Mouse (Mus musculus): Measurements from ENCODE around the gene Dtnb. TPM values are rescaled to one million over a fixed set of nuclear protein-coding genes. Genes with fewer than 3 reads are reported as not detected.

The Dtnb gene
- polyA plus RNA-seq, 1 experiment, result 1.6 TPM

DNA sequence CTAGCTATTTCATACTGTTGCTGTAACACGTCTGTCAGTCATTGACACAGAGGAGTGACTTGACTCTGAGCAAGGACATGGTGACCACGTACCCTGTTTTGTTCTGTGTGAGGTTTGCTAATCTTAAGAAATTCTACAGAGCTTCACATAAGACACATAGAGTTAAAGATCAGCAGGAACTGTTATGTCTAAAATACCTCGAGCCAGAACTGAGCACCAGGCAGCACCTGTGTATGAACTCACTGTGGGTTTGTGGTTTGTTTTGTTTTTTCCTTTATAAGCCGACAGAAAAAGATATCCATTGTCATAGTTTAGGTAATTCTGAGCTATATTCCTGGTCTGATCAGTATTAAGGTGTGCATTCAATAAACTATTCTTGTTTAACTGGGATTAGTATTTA is 24.7 kb upstream of the Dtnb start:
- Histone ChIP-seq H3K4me1 (ENCODE audit: control insufficient read depth, insufficient read depth, low read length) (peaks cover 24% of the 10 kb centered on the region), H3K27ac (ENCODE audit: insufficient read depth, low read depth, low read length) (no peak overlapping the region), H3K4me3 (ENCODE audit: insufficient read depth, low read length) (no peak overlapping the region)
- no peak for TF ChIP-seq CTCF (IDR thresholded peaks at IDR 0.05; ENCODE audit: low read depth, low read length)
- no peak for TF ChIP-seq POLR2A (IDR thresholded peaks at IDR 0.05; ENCODE audit: borderline replicate concordance, low read depth, low read length)

DNA sequence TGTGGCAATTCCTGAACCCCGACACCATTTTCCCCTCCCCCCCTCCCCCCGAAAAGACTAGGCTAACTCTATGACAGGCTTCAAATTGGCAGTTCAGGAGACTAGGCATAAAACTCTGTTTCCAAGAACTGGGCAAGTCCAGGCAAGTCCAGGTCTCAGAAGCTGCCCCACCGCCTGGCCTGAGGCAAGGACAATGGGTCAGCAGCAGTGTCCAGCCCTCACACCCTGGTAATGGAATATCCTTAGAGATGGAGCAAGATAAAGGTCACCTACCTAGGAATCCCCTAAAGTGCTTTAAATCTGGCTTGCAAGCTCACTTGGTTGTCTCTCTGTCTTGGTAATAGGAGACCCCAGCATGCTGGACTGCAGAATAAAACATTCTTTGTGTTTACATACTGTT is 24.3 kb upstream of the Dtnb start:
- H3K4me1 ChIP-seq (ENCODE audit: control insufficient read depth, insufficient read depth, low read length), result peaks cover 24% of the 10 kb centered on the region
- no peak overlapping the region for H3K4me3 ChIP-seq (ENCODE audit: insufficient read depth, low read length)
- TF ChIP-seq CTCF (IDR thresholded peaks at IDR 0.05; ENCODE audit: low read depth, low read length) (no peak), POLR2A (IDR thresholded peaks at IDR 0.05; ENCODE audit: borderline replicate concordance, low read depth, low read length) (no peak)
- no peak overlapping the region for H3K27ac ChIP-seq (ENCODE audit: insufficient read depth, low read depth, low read length)

DNA sequence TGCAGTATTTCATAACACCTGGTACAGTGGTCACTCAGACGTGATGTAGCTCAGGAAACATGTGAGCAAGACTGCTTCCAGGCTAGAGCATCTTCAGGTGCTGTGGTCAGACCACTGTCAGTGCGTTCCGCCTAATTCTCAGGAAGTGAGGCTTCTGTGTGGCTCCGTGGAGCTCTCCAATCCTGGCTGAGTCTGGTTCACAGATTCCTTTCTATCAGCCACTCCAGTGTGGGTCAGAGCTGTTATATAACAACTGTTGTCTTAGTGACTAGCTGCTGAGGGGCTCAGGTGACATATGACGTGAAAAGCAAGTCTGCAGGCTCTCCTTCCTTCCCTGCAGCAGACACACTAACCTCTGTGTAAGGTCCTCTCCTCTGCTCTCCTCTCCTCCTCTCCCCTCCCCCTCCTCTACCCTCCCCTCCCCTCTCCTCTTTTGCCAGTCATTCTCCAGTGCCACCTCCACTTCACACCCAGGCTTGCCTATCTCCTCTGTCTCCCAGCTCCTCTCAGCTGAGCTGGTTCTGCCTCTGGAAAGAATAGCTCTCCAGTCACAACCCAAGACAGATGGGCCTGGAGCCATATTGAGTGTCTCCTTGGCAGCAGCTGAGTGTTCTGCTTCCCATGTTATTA is 23.5 kb upstream of the Dtnb start:
- Histone ChIP-seq H3K4me3 (ENCODE audit: insufficient read depth, low read length) (no peak overlapping the region), H3K27ac (ENCODE audit: insufficient read depth, low read depth, low read length) (no peak overlapping the region), H3K4me1 (ENCODE audit: control insufficient read depth, insufficient read depth, low read length) (peaks cover 24% of the 10 kb centered on the region)
- TF ChIP-seq POLR2A (IDR thresholded peaks at IDR 0.05; ENCODE audit: borderline replicate concordance, low read depth, low read length) (no peak), CTCF (IDR thresholded peaks at IDR 0.05; ENCODE audit: low read depth, low read length) (no peak)

DNA sequence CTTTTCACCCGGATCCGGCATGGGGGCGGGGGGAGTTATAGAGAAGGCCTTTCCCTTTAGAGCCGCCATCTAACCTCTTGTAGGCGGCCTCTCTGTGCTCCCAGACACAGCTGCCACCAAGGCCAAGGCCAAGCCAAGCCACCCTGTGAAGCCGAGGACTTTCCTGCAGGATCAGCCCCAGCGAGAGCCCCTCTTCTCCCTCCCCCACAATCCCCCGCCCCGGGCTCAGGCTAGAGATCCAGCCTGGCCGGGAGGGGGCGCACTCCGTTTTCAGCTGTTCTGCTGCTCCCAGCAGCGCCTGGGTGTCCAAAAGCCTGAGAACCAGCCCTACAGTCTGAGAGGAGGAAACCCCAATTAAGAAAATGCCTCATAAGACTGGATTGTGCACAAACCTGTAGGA is 21.9 kb upstream of the Dtnb start:
- H3K4me3 ChIP-seq (ENCODE audit: insufficient read depth, low read length), result no peak overlapping the region
- no peak for TF ChIP-seq POLR2A (IDR thresholded peaks at IDR 0.05; ENCODE audit: borderline replicate concordance, low read depth, low read length)
- TF ChIP-seq CTCF (IDR thresholded peaks at IDR 0.05; ENCODE audit: low read depth, low read length), result no peak

DNA sequence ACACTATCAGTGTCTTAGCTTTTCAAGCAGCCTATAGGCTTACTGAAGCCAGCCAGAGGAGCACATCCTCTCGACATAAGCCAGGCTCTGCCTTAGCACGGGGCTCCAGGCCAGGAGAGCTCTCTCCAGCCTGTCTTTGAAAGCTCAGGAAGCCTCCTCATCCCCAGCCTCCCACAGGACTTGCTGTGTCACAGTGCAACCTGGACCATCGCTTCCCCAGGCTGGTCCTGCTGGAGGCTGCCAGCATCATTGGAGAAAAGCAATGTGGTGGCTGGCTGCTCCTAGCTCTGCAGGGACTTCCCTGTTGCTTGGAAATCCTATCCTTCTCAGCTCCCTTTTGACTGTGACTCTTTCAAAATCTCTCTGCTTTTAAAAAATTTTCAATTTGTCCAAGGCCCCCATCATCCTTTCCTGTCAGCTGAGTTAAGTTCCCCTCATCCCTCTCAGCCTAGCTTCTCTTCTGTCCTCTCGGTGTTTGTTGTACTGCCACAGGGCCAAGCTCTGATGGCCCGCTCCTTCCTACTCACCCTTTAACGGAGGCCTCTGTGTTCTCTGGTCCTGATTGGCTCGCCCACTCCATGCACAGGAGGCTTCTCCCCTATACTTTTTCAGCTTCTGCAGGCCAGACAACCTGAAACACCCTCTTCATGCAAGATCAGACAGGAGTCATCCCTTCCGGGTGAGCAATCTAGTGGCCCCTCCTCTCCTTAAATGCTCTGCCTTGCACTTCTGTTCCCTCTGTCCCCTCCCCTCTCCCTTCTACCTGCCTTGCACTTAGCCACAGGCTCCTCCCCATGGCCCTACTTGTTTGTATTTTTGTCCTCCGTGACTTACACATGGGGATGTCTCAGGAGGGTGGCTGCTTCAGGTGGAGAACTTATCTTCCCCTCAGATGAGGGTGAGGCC is 14.5 kb upstream of the Dtnb start:
- Histone ChIP-seq H3K27ac (ENCODE audit: insufficient read depth, low read depth, low read length) (no peak overlapping the region), H3K4me3 (ENCODE audit: insufficient read depth, low read length) (no peak overlapping the region), H3K4me1 (ENCODE audit: control insufficient read depth, insufficient read depth, low read length) (no peaks in the 10 kb centered on the region)
- TF ChIP-seq CTCF (IDR thresholded peaks at IDR 0.05; ENCODE audit: low read depth, low read length), result no peak
- no peak for TF ChIP-seq POLR2A (IDR thresholded peaks at IDR 0.05; ENCODE audit: borderline replicate concordance, low read depth, low read length)

More for the DNA sequence above, 21.9 kb upstream of the Dtnb start:
- Histone ChIP-seq H3K4me1 (ENCODE audit: control insufficient read depth, insufficient read depth, low read length) (peaks cover 19% of the 10 kb centered on the region), H3K27ac (ENCODE audit: insufficient read depth, low read depth, low read length) (no peak overlapping the region)

DNA sequence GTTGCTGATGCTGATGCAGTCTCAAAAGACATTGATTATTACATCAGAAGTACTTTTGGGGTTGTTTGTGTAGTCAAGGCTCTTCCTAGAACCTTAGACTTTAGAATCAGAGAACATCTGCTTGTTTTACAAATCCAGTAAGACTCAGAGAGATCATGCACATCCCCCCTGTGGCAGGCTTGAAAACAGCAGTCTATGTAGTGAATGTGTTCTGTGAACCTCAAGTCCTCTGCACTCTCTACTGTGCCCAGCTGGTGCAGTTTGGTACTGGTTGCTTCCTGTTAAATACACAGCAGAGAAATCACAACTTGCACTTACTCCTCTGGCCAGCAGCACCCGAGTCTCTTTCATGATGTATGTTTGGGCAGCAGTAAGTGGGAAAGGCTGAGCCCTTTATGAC is 11.6 kb upstream of the Dtnb start:
- Histone ChIP-seq H3K4me1 (ENCODE audit: control insufficient read depth, insufficient read depth, low read length) (no peaks in the 10 kb centered on the region), H3K4me3 (ENCODE audit: insufficient read depth, low read length) (no peak overlapping the region), H3K27ac (ENCODE audit: insufficient read depth, low read depth, low read length) (no peak overlapping the region)
- TF ChIP-seq CTCF (IDR thresholded peaks at IDR 0.05; ENCODE audit: low read depth, low read length), result no peak
- no peak for TF ChIP-seq POLR2A (IDR thresholded peaks at IDR 0.05; ENCODE audit: borderline replicate concordance, low read depth, low read length)

DNA sequence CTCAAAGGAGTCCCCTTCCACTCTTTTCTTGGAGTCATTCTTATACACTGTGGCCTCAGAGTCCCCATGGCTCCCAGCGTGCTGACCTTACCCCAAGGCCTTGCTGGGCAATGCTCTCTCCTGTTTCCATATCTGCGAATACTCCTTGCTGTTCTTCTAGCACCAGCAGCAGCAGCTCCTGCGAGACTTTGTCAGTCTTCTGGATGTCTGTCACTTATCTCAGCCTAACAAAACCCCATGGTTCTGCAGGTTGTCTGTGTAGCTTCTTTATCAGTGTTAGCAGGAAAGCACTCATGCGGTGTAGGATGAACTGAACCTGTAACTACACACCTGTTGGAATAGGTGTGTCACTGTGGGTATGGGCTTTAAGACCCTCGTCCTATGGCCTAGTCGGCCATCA is 11.1 kb upstream of the Dtnb start:
- H3K4me3 ChIP-seq (ENCODE audit: insufficient read depth, low read length), result no peak overlapping the region
- no peak overlapping the region for H3K27ac ChIP-seq (ENCODE audit: insufficient read depth, low read depth, low read length)
- no peaks in the 10 kb centered on the region for H3K4me1 ChIP-seq (ENCODE audit: control insufficient read depth, insufficient read depth, low read length)
- TF ChIP-seq CTCF (IDR thresholded peaks at IDR 0.05; ENCODE audit: low read depth, low read length), result no peak
- no peak for TF ChIP-seq POLR2A (IDR thresholded peaks at IDR 0.05; ENCODE audit: borderline replicate concordance, low read depth, low read length)

DNA sequence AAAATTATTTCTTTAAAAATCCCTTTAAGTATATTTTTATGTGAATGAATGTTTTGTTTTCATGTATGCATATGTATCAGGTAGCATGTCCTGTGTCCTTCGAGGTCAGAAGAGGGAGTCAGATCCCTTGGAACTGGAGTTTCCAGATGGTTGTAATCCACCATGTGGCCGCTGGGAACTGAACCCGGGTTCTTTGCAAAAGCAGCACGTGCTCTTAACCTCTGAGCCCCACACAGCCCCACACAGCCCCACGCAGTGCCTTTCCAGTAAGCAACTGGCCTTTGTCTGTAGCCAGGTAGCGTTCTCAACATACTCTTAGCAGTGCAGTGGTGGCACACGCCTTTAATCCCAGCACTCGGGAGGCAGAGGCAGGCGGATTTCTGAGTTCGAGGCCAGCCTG is 9.4 kb upstream of the Dtnb start:
- no peak overlapping the region for H3K27ac ChIP-seq (ENCODE audit: insufficient read depth, low read depth, low read length)

DNA sequence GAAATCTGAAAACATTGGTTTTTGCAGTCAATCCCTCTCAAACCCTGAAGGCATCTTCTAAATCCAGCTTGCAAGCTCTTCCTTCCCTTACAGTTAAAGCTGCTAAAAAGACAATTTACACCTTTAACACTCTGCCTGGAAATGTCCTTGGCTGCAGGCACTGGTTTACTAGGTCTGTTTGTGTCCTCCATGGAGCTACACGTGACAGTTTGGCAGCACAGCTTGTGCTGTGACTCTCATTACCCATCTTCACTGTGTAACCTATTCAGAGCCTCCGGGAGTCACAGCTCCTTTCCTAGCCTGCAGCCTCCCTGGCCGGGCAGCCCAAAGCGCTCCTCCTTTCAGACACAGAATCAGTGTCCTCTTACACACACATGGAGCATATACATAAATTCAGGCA is 8.5 kb upstream of the Dtnb start:
- TF ChIP-seq POLR2A (IDR thresholded peaks at IDR 0.05; ENCODE audit: borderline replicate concordance, low read depth, low read length) (no peak), CTCF (IDR thresholded peaks at IDR 0.05; ENCODE audit: low read depth, low read length) (no peak)
- H3K4me3 ChIP-seq (ENCODE audit: insufficient read depth, low read length), result no peak overlapping the region
- no peak overlapping the region for H3K27ac ChIP-seq (ENCODE audit: insufficient read depth, low read depth, low read length)
- H3K4me1 ChIP-seq (ENCODE audit: control insufficient read depth, insufficient read depth, low read length), result no peaks in the 10 kb centered on the region

More for the DNA sequence above, 9.4 kb upstream of the Dtnb start:
- TF ChIP-seq POLR2A (IDR thresholded peaks at IDR 0.05; ENCODE audit: borderline replicate concordance, low read depth, low read length), result no peak
- Histone ChIP-seq H3K4me1 (ENCODE audit: control insufficient read depth, insufficient read depth, low read length) (no peaks in the 10 kb centered on the region), H3K4me3 (ENCODE audit: insufficient read depth, low read length) (no peak overlapping the region)

DNA sequence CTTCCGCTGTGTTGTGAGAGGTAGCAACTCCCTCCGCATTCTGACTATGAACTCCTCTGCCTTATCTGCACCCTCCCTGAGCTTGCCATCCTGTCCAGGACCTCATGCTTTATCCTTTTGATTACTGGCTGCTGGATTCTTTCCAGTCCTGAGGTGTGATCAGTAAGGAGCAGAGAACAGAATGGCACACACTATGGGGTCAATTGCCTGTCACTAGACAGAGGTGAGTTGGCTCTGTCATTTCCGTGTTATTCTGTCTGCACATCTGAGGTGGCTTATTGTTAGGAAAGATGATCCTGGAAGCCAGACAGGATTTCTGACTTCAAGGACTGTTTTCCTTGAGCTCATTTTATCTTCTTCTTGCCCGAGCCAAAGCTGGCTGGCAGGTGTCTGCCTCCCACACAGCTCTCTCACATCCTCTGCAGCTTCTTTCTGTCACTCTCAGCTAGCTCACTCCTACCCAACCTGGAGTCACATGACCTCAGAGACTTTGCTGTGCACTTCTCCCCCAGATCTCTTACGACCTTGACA is 3.7 kb upstream of the Dtnb start:
- Histone ChIP-seq H3K4me3 (ENCODE audit: insufficient read depth, low read length) (no peak overlapping the region), H3K4me1 (ENCODE audit: control insufficient read depth, insufficient read depth, low read length) (no peaks in the 10 kb centered on the region; the same call in 1 of the 2 replicates), H3K27ac (ENCODE audit: insufficient read depth, low read depth, low read length) (no peak overlapping the region)
- no peak for TF ChIP-seq CTCF (IDR thresholded peaks at IDR 0.05; ENCODE audit: low read depth, low read length)
- TF ChIP-seq POLR2A (IDR thresholded peaks at IDR 0.05; ENCODE audit: borderline replicate concordance, low read depth, low read length), result no peak

All from bone marrow macrophage, adult 2 months (primary cell).